Mouse (Mus musculus) C2C12 (cell line): ENCODE data around the gene Zbtb5. TPM values are rescaled to one million over a fixed set of nuclear protein-coding genes. Genes with fewer than 3 reads are reported as not detected.

ENCODE experiments used
- H3K27me3 ChIP-seq: one replicate; pipeline ENCODE4 v1.6.1; 2011; ENCODE audit not compliant: control insufficient read depth, insufficient read depth, insufficient read length
- H3K36me3 ChIP-seq: one replicate; pipeline ENCODE4 v1.6.1; 2011; ENCODE audit not compliant: control insufficient read depth, insufficient read depth
- H3K4me3 ChIP-seq: one replicate; pipeline ENCODE4 v1.5.1; 2011; ENCODE audit warnings: mild to moderate bottlenecking, control low read depth; ENCODE audit not compliant: poor library complexity, insufficient read depth, severe bottlenecking
- H3K79me2 ChIP-seq: one replicate; pipeline ENCODE4 v1.6.1; 2011; ENCODE audit not compliant: control insufficient read depth, insufficient read depth
- H3K79me3 ChIP-seq: one replicate; pipeline ENCODE4 v1.6.1; 2011; ENCODE audit warnings: low read depth, control low read depth
- H3ac ChIP-seq: one replicate; pipeline ENCODE3; 2011; ENCODE audit warnings: low read depth; ENCODE audit not compliant: control insufficient read depth, insufficient read length
- CEBPB ChIP-seq: IDR thresholded peaks from one replicate; pipeline ENCODE4 v1.6.1; 2011; ENCODE audit warnings: low read depth, mild to moderate bottlenecking, control low read depth, moderate library complexity
- CTCF ChIP-seq: IDR thresholded peaks from one replicate; pipeline ENCODE4 v1.5.1; 2011; ENCODE audit not compliant: control insufficient read depth, insufficient read depth, insufficient read length
- FOSL1 ChIP-seq: IDR thresholded peaks from one replicate; pipeline ENCODE4 v1.8.0; 2011; ENCODE audit warnings: mild to moderate bottlenecking, low read length; ENCODE audit not compliant: poor library complexity, insufficient read depth, severe bottlenecking
- MAX ChIP-seq: IDR thresholded peaks from one replicate; pipeline ENCODE4 v1.6.1; 2011; ENCODE audit warnings: mild to moderate bottlenecking, control low read depth
- MYOD1 ChIP-seq: IDR thresholded peaks from one replicate; pipeline ENCODE4 v1.6.1; 2011; ENCODE audit warnings: low read depth; ENCODE audit not compliant: control insufficient read depth, insufficient read length
- MYOG ChIP-seq: IDR thresholded peaks from one replicate; pipeline ENCODE4 v1.6.1; 2011; ENCODE audit not compliant: control insufficient read depth, insufficient read length; ENCODE audit errors: extremely low read depth
- USF1 ChIP-seq: IDR thresholded peaks from one replicate; pipeline ENCODE4 v1.6.1; 2011; ENCODE audit warnings: low read depth, mild to moderate bottlenecking, control low read depth, moderate library complexity
- polyA plus RNA-seq: library from polyadenylated mRNA; unstranded; fragments of >200 nt; fragmentation: generic; extraction: Trizol; gene quantifications from one replicate; pipeline ENCODE4 v1.2.1, GENCODE M21; 2012; ENCODE audit warnings: missing spikeins

Gene Zbtb5
- polyA plus RNA-seq, 1 experiment, result 4.7 TPM

GRCm38 (mm10) chr4:44970056-44970455 is 42.2 kb downstream of the Zbtb5 start:
- Histone ChIP-seq H3ac (no peak overlapping the region), H3K79me2 (no peaks in the 10 kb centered on the region), H3K27me3 (peaks cover 24% of the 10 kb centered on the region), H3K36me3 (no peaks in the 10 kb centered on the region), H3K4me3 (no peak overlapping the region), H3K79me3 (no peaks in the 10 kb centered on the region)
- no peak for TF ChIP-seq CTCF

- H3K4me3 ChIP-seq, result no peak overlapping the region
- no peak overlapping the region for H3ac ChIP-seq
- H3K79me3 ChIP-seq, result no peaks in the 10 kb centered on the region
- peaks cover 24% of the 10 kb centered on the region for H3K27me3 ChIP-seq
- no peaks in the 10 kb centered on the region for H3K79me2 ChIP-seq
- no peak for TF ChIP-seq MAX
- no peak for TF ChIP-seq CTCF
- no peak for TF ChIP-seq USF1
- no peak for TF ChIP-seq MYOD1
- H3K36me3 ChIP-seq, result no peaks in the 10 kb centered on the region
Measured at GRCm38 (mm10) chr4:44967402-44967801, 44.8 kb downstream of the Zbtb5 start.

- no peaks in the 10 kb centered on the region for H3K79me2 ChIP-seq
- H3K27me3 ChIP-seq, result peaks cover 24% of the 10 kb centered on the region
- no peak overlapping the region for H3K4me3 ChIP-seq
- no peaks in the 10 kb centered on the region for H3K36me3 ChIP-seq
- H3K79me3 ChIP-seq, result no peaks in the 10 kb centered on the region
- no peak for TF ChIP-seq MYOD1
- TF ChIP-seq MAX, result no peak
- no peak for TF ChIP-seq CEBPB
- TF ChIP-seq USF1, result no peak
- no peak for TF ChIP-seq FOSL1
- TF ChIP-seq MYOG, result no peak
- TF ChIP-seq CTCF, result no peak
- H3ac ChIP-seq, result no peak overlapping the region
Measured at GRCm38 (mm10) chr4:44965736-44966135, 46.5 kb downstream of the Zbtb5 start.

DNA sequence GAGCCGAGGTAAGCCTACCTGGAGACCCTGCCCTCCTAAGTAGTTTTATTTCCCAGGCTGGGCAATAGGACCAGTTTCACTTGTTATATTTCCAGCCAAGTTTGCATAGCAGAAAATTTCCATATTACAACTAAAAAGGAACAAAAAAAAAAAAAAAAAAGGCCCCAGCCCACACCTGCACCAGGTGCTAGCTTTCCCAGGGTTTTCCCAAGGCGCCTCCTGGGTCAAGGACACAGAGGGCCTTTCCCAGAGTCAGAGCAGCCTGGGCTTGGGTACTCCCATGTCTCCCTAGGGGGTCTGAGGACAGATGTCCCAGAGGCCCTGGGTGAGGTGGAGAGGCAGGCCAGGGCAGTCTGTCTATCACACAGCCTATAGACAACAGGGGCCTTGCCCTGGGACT is 47.0 kb downstream of the Zbtb5 start:
- Histone ChIP-seq H3K4me3 (no peak overlapping the region), H3K79me2 (no peaks in the 10 kb centered on the region), H3K36me3 (no peaks in the 10 kb centered on the region), H3K27me3 (peaks cover 24% of the 10 kb centered on the region), H3ac (no peak overlapping the region), H3K79me3 (no peaks in the 10 kb centered on the region)
- TF ChIP-seq MYOD1 (no peak), CTCF (no peak), MAX (no peak), MYOG (no peak), CEBPB (no peak), FOSL1 (no peak), USF1 (no peak)

DNA sequence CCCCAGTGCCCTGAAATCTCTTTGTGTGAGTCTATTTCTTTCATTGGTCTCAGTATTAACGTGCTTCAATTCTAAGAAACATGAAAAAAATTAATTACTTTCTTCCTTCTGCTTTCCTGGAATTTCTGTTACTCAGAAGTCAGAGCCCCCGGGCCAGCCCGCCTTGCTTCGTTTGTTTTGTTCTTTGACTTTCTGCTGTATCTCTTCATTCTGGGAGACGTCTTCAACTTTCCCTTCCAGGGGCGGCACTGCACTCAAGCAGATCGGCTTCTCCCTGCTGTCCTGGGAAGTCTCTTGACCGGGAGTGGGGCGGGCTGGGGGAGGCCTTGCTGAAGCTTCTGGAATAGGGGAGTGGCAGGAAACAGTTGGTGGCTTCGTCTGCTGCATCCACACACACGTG is 49.1 kb downstream of the Zbtb5 start:
- Histone ChIP-seq H3K79me3 (no peaks in the 10 kb centered on the region), H3K36me3 (no peaks in the 10 kb centered on the region), H3K79me2 (no peaks in the 10 kb centered on the region), H3ac (no peak overlapping the region), H3K4me3 (no peak overlapping the region), H3K27me3 (peaks cover 15% of the 10 kb centered on the region)
- TF ChIP-seq CTCF (no peak), CEBPB (no peak), MAX (no peak), MYOG (no peak)

GRCm38 (mm10) chr4:44959220-44959619 is 53.0 kb downstream of the Zbtb5 start:
- TF ChIP-seq MAX, result no peak
- TF ChIP-seq CEBPB, result no peak
- no peak for TF ChIP-seq CTCF
- TF ChIP-seq MYOG, result no peak
- no peak for TF ChIP-seq FOSL1
- no peak for TF ChIP-seq USF1
- TF ChIP-seq MYOD1, result no peak
- H3K79me3 ChIP-seq, result no peaks in the 10 kb centered on the region
- H3ac ChIP-seq, result no peak overlapping the region
- H3K27me3 ChIP-seq, result no peaks in the 10 kb centered on the region
- H3K79me2 ChIP-seq, result no peaks in the 10 kb centered on the region
- no peak overlapping the region for H3K4me3 ChIP-seq
- H3K36me3 ChIP-seq, result no peaks in the 10 kb centered on the region
